Mouse (Mus musculus) heart, embryonic 10.5 days (tissue): ENCODE results near the gene Hils1. TPM values are rescaled to one million over a fixed set of nuclear protein-coding genes. Genes with fewer than 3 reads are reported as not detected.
A peak's percentile ranks its signal among the peaks of the same experiment; 100 is the strongest.
"Not testable (repeated sequence)": the region's sequence is repeated elsewhere in the genome, so short reads cannot be mapped to it uniquely, and the experiment has no call there.

Source experiments
- DNase-seq: peaks from one replicate; pipeline ENCODE4 v3.0.0-alpha.2; 2017; ENCODE audit warnings: low spot score
- H3K27ac ChIP-seq: fragments of 300-500 bp; sonication (generic); 2 replicates; pipeline ENCODE4 v1.5.1; 2016; ENCODE audit warnings: mild to moderate bottlenecking
- H3K27me3 ChIP-seq: fragments of 300-500 bp; sonication (generic); 2 replicates; pipeline ENCODE4 v1.6.1; 2016; ENCODE audit warnings: mild to moderate bottlenecking; ENCODE audit not compliant: poor library complexity, insufficient read depth, severe bottlenecking
- H3K36me3 ChIP-seq: fragments of 300-500 bp; sonication (generic); 2 replicates; pipeline ENCODE4 v1.6.1; 2016; ENCODE audit warnings: mild to moderate bottlenecking, moderate library complexity
- H3K4me1 ChIP-seq: fragments of 300-500 bp; sonication (generic); 2 replicates; pipeline ENCODE4 v1.6.1; 2016; ENCODE audit warnings: mild to moderate bottlenecking
- H3K4me3 ChIP-seq: fragments of 300-500 bp; sonication (generic); 2 replicates; pipeline ENCODE4 v1.5.1; 2016; ENCODE audit warnings: mild to moderate bottlenecking, moderate library complexity
- H3K9me3 ChIP-seq: fragments of 300-500 bp; sonication (generic); 2 replicates; pipeline ENCODE4 v1.6.1; 2016; ENCODE audit warnings: mild to moderate bottlenecking, moderate library complexity
- WGBS: fragments of 180-500 bp; shearing (Covaris S2); methylation state at CpG from one replicate; pipeline ENCODE4 v1.1.7; 2016; 5-methylcytosine and 5-hydroxymethylcytosine counted together
- polyA plus RNA-seq: library from polyadenylated mRNA; unstranded; fragments of >200 nt; fragmentation: Nextera tagmentation; extraction: Ambion mirVana; gene quantifications from 2 replicates; pipeline ENCODE4 v1.2.1, GENCODE M21; 2016

Hils1 gene
- polyA plus RNA-seq, 1 experiment from 2014 or later = not detected

DNA sequence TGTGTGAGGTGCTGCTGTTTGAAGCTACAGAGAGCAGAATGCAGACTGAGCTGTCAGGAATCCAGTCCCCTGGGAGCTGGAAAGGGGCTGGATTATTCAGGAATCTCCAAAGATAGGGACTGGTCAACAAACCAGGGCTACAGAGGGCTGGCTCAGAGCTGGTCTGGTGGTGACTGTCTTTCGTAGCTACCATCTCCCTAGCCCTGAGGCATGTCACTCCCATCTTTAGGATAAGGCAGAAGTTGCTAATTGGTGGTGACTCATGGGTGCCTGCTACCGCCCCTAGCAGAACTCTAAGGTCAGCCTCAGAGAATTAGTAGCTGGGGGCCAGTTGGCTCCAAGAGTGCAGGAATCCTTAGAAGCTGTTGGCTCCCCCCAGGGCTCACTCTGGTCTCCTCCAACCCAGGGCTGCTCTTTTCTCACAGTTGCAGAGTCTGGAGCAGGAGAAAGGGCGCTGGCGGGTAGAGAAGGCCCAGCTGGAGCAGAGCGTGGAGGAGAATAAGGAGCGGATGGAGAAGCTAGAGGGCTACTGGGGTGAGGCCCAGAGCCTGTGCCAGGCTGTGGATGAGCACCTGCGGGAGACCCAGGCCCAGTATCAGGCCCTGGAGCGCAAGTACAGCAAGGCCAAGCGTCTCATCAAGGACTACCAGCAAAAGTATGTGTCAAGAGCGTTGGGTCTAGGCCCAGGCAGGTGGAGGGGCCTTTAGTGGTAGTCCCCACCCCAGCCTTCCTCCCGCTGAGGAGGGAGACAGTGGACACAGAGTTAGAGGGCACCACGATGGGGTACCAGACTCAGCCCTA lies 36.9 kb downstream of the Hils1 start:
- H3K4me1 ChIP-seq = peaks cover 84% of the 10 kb centered on the region
- 65% methylated on average over 12 of the region's 12 CpGs for WGBS
- H3K27ac ChIP-seq = peak overlapping the region; percentile 74
- no peak for DNase-seq
- peak overlapping the region; percentile 25; the same call in 1 of the 2 replicates for H3K4me3 ChIP-seq
- H3K36me3 ChIP-seq = peaks cover 64% of the 10 kb centered on the region
- no peaks in the 10 kb centered on the region for H3K9me3 ChIP-seq
- H3K27me3 ChIP-seq = no peaks in the 10 kb centered on the region

DNA sequence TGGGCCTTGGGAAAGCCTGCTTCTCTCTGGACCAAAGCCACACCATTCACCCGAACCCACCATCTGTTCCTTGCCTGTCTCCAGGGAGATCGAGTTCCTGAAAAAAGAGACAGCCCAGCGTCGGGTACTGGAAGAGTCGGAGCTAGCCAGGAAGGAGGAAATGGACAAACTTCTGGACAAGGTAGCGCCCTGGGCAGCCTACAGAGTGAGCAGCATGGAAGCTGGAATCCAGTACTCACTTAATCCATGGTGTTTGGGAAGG lies 37.5 kb downstream of the Hils1 start:
- 69% methylated on average over 6 of the region's 6 CpGs for WGBS
- Histone ChIP-seq H3K36me3 (peaks cover 59% of the 10 kb centered on the region), H3K9me3 (no peaks in the 10 kb centered on the region), H3K27me3 (no peaks in the 10 kb centered on the region), H3K27ac (peak overlapping the region; percentile 74), H3K4me1 (peaks cover 88% of the 10 kb centered on the region), H3K4me3 (no peak overlapping the region)
- no peak for DNase-seq

DNA sequence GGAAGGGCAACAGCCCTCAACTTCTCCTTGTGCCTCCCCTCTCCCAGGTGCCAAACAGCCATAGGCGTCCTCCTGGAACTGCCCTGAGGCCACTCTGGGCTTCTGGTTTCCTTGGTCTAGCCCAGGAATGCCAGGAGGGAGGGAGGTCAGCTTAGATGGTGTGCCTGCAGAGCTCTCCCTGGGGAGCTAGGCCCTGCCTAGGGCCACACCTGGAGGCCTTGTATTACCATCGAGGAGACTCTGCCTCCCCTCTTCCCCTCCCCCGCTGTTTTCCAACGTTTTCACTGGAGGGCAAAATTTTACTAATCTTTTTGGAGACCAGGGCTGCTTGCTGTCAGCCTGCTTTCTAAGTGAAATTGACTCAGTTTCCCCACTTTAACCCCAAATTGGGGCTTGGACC lies 38.6 kb downstream of the Hils1 start:
- Histone ChIP-seq H3K27ac (peak overlapping the region; percentile 85), H3K36me3 (peaks cover 47% of the 10 kb centered on the region), H3K27me3 (no peaks in the 10 kb centered on the region), H3K4me3 (peak overlapping the region; percentile 57), H3K4me1 (peaks cover 85% of the 10 kb centered on the region), H3K9me3 (no peaks in the 10 kb centered on the region)
- WGBS = 44% methylated on average over 4 of the region's 4 CpGs
- no peak for DNase-seq

DNA sequence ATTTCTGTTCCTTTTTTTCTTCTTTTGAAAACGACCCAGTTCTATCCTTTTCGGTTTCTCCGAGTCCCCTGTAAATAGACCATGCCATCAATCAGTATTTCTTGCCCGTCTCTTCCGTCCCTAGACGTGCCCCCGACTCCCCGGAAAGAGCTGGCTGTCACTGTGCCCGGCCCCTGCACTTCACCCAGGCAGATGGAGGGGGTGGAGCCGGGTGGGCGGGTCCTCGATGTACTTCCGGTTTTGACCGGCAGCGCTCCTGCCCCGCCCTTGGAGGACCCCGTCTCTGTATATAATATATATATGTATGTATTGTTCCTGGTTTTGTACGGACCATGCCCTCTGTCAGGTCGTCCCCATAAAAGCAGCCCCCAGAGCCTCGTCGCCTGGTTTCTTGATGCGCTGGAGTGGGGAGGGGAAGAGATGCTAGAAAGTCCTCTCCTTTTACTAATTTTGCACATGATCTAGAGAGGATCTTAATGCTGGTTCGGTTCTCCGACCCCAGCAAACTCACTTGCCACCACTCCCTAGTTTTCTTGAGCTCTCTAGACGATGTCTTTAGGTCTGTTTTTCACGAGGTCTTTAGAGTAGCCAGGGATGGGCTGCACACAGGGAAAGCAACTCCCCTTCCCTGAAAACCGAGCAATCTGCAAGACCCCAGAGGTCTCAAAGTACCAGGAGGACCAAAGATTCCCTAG lies 39.3 kb downstream of the Hils1 start:
- peak overlapping the region; percentile 85 for H3K27ac ChIP-seq
- WGBS = 2% methylated on average over 27 of the region's 27 CpGs
- peak; percentile 93 for DNase-seq
- no peaks in the 10 kb centered on the region for H3K27me3 ChIP-seq
- no peaks in the 10 kb centered on the region for H3K9me3 ChIP-seq
- peaks cover 42% of the 10 kb centered on the region for H3K36me3 ChIP-seq
- peaks cover 86% of the 10 kb centered on the region for H3K4me1 ChIP-seq
- H3K4me3 ChIP-seq = peak overlapping the region; percentile 57

DNA sequence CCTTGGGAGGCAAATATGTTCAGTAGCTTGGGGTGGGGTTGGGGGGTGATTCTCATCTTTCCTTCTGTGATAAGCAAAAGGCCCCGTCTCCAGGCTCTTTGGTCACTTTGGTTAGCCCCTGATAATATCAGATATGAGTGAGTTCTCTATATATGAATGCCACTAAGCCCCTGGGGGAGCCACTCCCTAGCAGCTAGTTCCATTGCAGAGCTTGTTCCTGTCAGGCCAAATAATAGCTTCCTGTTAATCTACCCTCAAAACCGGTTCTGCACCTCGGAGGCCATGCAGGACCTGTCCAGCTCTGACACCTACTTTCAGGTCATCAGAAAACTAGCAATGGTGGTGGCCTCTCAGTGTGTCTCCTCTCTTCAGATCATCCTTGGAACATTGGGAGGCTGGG lies 40.0 kb downstream of the Hils1 start:
- DNase-seq = no peak
- Histone ChIP-seq H3K27me3 (no peaks in the 10 kb centered on the region), H3K4me1 (peaks cover 90% of the 10 kb centered on the region), H3K9me3 (no peaks in the 10 kb centered on the region), H3K27ac (peak overlapping the region; percentile 85; the same call in 1 of the 2 replicates), H3K4me3 (no peak overlapping the region), H3K36me3 (peaks cover 34% of the 10 kb centered on the region)
- 59% methylated on average over 3 of the region's 3 CpGs for WGBS

DNA sequence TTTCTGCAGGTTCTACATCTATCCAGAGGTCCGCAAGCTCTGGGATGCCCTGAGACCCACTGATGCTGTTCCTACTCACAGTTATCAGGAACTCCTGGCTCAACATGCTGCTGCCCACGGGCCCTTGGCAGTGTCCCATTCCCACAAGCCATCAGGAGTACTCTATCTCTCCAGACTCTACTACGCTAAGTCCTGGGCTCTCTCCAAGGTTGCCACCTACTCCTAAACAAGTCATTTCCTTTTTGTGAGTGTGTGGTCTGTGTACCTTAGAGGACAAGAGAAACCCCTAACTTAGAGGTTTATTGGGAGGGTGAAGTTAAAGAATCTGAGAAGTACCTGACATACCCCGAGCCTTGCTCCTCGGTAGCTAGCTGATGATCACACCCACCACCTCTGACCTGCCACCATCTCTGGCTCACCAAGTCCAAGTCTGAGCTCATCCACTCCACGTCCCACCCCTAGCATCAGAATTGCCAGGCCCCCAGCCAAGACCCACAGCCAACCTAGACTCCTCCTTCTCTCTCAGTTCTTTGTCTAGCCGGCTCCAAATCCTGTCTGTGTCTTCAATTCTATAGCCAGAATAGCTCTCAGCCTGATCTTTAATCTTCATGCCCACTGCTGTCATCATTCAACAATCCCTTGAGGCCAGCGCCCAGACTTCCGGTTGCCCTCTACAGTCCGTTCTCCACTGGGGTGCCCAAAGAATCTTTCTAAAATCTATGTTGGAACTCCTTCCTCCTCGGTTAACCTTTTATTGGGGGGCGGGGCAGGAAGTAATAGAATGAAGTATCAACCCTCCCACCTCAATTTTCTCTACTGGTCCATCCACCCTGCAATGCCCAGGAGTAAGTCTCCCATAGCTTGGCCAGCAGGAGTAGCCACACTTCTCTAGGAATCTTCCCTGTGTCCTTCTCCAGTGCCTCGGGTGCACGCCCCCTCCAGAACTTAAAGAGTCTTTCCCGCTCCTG lies 41.6 kb downstream of the Hils1 start:
- Histone ChIP-seq H3K4me3 (peak overlapping the region; percentile 80), H3K27me3 (no peaks in the 10 kb centered on the region), H3K9me3 (no peaks in the 10 kb centered on the region), H3K27ac (peak overlapping the region; percentile 94), H3K4me1 (peaks cover 83% of the 10 kb centered on the region), H3K36me3 (peaks cover 20% of the 10 kb centered on the region)
- DNase-seq = no peak
- 35% methylated on average over 15 of the region's 15 CpGs for WGBS

DNA sequence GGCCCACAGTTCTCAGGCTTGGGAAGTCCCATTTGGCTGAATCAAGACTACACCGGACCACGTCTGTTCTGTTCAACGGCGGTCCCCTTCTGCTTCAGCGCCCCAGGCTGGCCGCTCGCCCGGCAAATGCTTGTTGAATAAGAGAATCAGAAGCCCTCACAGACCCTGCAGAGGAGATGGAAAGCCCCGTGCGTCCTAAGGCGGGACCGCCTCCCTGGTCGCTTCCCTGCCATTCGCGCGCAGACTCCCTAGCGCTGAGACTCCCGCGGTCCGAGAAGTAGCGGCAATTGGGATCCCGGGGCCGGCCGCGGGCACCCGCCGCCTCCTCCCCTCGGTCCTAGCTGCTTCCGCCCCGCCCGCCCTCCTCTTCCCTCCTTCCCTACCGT lies 42.2 kb downstream of the Hils1 start, which contains the start of gene Samd14:
Gene Samd14, plus strand, starts transcription at position 251 of the 386 bp plus-strand sequence.
- Histone ChIP-seq H3K4me1 (peaks cover 76% of the 10 kb centered on the region), H3K27me3 (no peaks in the 10 kb centered on the region), H3K36me3 (peaks cover 19% of the 10 kb centered on the region), H3K27ac (peak within 1 kb of the TSS; percentile 94), H3K9me3 (no peaks in the 10 kb centered on the region), H3K4me3 (peak within 1 kb of the TSS; percentile 80)
- peak; percentile 91 for DNase-seq
- under 1% methylated on average over 32 of the region's 32 CpGs for WGBS

DNA sequence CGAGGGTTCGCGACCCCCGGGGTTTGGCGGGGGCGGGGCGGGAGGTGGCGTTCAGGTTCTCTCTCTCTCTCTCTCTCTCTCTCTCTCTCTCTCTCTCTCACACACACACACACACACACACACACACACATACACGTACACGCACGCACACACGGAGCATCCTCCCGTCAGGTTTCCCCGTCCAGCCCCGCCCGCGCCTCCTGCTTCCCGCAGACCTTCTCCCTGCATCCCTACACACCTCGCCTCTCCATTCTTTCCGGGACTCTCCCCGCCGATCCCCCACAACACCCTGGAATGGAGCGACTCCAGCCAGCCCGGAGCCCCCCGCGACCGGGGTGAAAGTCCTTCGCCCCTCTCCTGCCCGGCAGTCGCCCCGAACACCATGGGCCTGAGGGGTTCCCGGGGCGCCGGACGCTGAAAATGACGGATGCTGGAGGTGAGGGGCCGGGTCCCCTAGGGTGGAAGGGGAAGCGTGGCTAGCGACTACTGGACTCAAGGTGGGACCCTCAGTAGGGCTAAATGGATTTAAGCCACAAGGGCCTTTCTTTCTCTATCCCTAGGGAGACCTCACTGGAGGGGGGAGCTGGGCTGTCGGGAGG lies 42.8 kb downstream of the Hils1 start:
- under 1% methylated on average over 37 of the region's 40 CpGs for WGBS
- Histone ChIP-seq H3K4me3 (peak overlapping the region; percentile 80), H3K9me3 (no peaks in the 10 kb centered on the region), H3K36me3 (peaks cover 16% of the 10 kb centered on the region), H3K27ac (peak overlapping the region; percentile 94), H3K4me1 (peaks cover 73% of the 10 kb centered on the region), H3K27me3 (no peaks in the 10 kb centered on the region)
- no peak for DNase-seq

DNA sequence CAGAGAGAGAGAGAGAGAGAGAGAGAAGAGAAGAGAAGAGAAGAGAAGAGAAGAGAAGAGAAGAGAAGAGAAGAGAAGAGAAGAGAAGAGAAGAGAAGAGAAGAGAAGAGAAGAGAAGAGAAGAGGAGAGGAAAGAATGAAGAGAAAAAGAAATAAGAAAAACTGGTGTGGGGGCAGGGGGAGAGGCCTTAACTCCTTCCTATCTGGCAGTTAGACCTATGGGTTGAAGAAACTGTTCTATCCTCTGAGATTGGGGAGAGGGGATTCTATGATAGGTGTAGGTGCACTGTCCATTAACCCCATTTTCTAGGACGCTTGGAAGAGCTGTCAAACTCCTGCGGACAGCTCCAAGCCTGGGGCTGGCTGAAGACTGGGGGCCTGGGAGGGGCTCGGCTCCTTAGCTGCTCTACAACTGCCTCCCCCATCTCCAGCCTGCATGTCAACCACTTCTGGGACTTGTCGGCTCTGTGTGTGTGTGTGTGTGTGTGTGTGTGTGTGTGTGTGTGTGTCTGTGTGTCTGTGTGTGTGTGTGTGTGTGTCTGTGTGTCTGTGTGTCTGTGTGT lies 43.5 kb downstream of the Hils1 start:
- H3K27me3 ChIP-seq, DNase-seq, H3K9me3 ChIP-seq: not testable (repeated sequence)
- Histone ChIP-seq H3K4me3 (peak overlapping the region; percentile 80), H3K4me1 (peaks cover 73% of the 10 kb centered on the region), H3K27ac (peak overlapping the region; percentile 94), H3K36me3 (peaks cover 14% of the 10 kb centered on the region)
- WGBS = 11% methylated on average over 3 of the region's 4 CpGs

DNA sequence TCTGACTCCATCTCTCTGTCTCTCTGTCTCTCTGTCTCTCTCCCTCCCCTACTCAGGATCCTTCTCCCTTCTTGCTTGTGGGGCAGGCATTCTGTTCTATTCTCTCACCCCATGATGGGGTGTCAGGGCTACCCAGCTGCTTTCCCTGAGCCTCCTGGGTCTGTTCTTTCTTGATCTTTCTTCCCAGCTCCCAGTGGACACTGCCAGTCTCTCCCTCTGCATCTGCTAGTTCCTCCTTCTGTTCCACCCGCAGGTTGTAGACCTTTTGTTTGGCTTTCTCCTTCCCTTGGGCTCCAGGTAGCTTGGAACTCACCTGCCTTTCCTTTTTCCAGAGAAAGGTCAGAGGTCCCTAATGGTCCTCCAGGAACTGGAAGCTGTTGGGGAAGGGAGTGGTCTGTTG lies 44.0 kb downstream of the Hils1 start:
- H3K36me3 ChIP-seq = peaks cover 13% of the 10 kb centered on the region; the same call in 1 of the 2 replicates
- no peak for DNase-seq
- 17% methylated on average over 1 of the region's 1 CpGs for WGBS
- peaks cover 73% of the 10 kb centered on the region for H3K4me1 ChIP-seq
- no peaks in the 10 kb centered on the region for H3K9me3 ChIP-seq
- H3K27ac ChIP-seq = peak overlapping the region; percentile 94
- H3K4me3 ChIP-seq = peak overlapping the region; percentile 80
- H3K27me3 ChIP-seq = no peaks in the 10 kb centered on the region

DNA sequence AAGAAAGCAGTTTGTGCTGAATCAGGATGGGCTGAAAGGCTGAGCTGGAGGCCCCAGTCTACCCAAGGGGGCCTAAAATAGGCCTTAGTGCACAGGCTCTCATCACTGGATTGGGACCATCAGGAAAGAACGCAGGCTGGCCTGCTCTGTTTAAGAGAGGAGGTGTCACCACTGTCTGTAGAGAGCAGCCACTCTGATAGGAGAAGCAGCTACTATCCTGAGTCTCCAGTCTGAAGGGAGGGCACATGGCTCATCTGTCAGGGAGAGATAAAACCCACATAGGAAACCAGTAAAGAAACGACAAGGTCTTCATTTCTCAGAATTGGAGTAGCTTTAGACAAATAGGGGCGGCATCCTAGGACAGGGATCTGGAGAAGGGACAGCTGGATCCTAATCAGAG lies 44.7 kb downstream of the Hils1 start:
- peak; percentile 93 for DNase-seq
- peak overlapping the region; percentile 94 for H3K27ac ChIP-seq
- peak overlapping the region; percentile 80 for H3K4me3 ChIP-seq
- H3K9me3 ChIP-seq = no peaks in the 10 kb centered on the region
- WGBS = 35% methylated on average over 3 of the region's 3 CpGs
- H3K4me1 ChIP-seq = peaks cover 67% of the 10 kb centered on the region
- H3K27me3 ChIP-seq = no peaks in the 10 kb centered on the region
- H3K36me3 ChIP-seq = peaks cover 19% of the 10 kb centered on the region; the same call in 1 of the 2 replicates

DNA sequence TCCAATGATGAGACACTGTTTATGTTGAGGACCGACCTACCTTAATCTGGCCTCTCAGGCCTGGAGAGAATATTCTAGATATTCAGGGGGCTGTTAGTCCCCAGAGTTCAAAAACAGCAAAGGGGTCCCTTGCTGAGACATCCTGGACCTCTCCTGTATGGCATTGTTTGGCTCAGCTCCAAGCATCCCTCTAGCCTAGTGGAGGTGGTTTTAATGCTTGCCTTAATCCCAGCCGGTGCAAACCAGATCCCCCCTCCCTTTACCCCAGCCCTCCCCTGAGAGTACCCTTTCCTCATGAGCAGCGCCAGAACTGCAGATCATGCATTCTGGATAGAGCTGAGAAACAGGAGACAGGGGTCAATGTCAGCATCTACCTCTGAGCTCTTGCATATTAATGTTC lies 45.1 kb downstream of the Hils1 start:
- Histone ChIP-seq H3K4me3 (no peak overlapping the region), H3K27me3 (no peaks in the 10 kb centered on the region), H3K27ac (peak overlapping the region; percentile 69), H3K36me3 (peaks cover 23% of the 10 kb centered on the region; the same call in 1 of the 2 replicates), H3K4me1 (peaks cover 67% of the 10 kb centered on the region), H3K9me3 (no peaks in the 10 kb centered on the region)
- DNase-seq = no peak
- WGBS = 44% methylated on average over 3 of the region's 3 CpGs
